Mouse (Mus musculus): ENCODE measurements at regions not wholly inside any gene's neighbourhood (a gene's known extent, or its start where the extent isn't known, plus 50 kb on each side); places are given as distances from the start of the nearest gene placed in this dataset.
A peak's percentile ranks its signal among the peaks of the same experiment; 100 is the strongest.

DNA sequence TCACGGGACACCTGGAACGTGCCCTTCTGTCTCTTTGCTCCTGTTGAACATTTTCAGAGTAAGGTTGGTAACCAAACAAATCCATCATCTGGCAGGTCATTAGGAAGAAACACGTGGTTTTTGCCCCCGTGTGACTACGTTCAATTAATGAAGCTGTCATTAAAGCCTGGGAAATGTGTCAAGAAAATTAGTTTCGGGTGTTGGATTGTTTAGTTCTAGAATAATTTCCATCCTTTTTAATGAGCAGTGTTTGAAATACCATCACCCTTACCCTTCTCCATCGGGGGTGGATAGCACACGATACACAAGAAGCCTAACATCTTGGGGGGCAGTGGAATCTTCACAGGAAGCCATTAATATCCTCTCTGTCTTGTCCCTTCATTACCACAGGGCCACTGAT, 107.7 kb downstream of the Far1 start:
- no peak for DNase-seq (ENCODE audit: low spot score in 2 of 2)

DNA sequence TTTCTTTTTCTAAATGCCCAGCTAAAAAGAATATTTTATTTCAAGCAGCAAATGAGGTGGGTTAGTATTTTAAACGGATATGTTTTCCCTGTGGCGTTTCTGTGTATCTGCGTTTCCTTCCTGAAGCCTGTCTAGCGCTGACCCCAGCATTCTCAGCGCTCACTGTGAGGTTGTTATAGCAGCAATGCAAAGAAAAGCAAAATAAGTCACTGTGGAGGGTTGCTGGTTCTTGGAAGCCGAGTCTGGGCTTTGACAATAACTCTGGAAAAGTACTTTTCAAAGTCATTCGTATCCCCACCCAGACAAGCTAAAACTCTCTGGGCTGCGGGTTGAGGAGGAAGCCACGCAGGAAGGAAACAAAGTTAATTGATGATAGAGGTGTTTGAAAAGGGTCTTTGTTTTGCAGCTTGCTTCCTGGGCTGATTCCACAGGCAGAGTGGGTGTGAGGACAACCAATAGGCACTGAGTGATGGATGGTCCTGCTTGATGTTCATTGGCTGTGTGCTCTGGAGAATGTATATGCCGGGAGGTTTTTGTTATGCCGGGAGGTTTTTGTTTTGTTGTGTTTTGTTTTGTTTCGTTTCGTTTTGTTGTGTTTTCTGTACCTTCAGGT, 108.4 kb downstream of the Far1 start:
- DNase-seq (ENCODE audit: low spot score in 2 of 2) = no peak

DNA sequence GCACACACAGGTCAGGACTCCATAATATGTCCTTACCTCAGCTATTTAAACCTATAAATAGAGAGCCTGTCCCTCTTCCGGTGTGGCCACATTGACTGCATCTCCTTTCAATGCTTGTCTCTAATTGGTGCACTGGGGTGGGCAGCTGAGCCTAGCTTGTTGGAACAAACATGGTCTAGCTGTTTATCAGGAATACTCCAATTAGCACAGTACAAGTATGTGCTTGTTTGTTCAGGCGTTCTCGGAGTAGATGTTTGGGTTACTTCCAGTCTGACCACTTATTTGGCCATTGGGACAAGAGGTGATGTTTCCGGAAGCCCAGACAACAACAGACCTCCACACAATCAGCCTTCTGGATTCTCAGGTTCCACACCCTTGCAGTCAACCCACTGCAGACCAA, 109.7 kb downstream of the Far1 start:
- DNase-seq (ENCODE audit: low spot score in 2 of 2) = no peak

DNA sequence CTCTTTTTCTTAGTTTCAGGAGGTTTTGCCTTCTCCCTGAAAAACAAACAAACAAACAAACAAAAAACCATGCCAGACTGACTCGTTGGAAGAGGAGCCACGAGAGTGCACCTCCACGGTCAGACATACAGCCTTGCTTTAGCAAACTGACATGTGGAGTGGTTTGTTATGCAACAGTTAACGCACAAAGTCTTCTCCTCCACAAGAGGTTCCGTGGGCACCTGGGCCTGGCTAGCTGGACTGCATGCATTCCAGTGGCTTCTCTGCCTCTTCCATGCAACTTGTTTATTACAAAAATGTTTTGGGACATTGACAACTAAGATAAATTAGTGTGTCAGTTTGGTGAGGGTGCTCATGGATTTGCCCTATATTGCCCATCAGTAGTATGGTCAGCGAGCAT, 110.3 kb downstream of the Far1 start:
- DNase-seq (ENCODE audit: low spot score in 2 of 2) = no peak

DNA sequence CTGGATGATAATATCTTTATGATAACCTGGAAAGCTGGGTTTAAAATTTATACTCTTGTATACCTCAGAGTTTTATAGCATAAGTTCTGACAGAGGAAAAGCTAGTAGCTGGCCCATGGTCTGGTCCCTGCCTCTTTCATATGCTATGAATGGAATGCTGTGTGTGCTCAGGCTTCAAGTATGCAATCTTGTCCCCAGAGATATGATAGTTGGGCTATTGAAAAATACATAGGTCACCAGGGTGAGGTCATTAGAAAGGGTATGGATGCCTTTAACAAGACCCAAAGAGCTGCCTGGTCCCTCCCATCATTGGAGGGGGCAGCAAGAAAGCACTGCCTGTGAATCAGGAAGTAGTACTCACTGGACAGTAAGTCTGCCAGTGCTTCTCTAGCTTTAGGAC, 113.1 kb downstream of the Far1 start:
- no peak for DNase-seq (ENCODE audit: low spot score in 2 of 2)

DNA sequence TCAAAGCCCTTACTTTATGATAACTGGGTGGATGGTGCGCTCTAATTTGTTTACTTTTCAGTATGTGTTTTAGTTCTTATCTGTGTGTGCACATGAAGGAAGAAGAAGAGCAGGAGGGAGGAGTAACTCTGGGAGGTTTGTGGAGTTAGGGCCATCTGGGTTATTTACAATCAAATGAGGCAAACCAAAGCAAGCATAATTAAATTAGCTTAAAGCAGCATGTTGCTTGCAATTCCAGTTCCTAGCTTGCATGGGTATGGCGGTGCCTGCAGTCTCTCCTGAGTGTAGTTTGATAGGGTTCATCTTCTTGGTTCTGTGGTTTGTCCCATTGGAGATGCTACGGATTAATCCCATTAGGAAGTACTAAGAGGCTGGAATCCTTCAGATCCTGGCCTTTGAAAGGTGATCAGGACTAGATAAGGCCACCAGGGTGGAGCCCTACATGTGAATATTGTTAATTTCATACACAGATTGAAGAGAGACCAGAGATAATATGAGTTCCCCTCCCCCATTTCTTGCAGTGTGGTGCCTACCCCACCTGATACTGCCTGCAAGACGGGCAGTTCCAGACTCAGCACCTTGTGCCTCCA, 123.5 kb downstream of the Far1 start:
- DNase-seq (ENCODE audit: low spot score in 2 of 2) = no peak

DNA sequence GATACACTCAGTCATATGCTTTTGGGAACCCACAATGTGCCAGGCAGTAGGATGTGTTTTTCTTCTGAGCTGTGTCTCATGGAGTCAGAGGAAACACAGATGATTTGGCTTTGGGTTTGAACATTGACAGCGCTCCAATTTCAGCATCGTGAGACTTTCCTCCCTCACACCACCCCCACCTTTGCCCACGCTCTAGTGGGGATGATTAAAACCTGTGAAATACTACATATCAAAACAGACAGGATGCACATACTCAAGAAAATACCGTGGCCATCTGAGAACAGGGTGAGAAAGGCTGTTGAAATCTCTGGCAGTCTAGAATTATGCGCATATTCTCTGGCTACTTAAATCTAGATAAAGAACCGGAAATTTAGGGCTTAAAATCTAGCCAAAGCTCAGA, 124.5 kb downstream of the Far1 start:
- DNase-seq (ENCODE audit: low spot score in 2 of 2) = peak; percentile 80 to 81

DNA sequence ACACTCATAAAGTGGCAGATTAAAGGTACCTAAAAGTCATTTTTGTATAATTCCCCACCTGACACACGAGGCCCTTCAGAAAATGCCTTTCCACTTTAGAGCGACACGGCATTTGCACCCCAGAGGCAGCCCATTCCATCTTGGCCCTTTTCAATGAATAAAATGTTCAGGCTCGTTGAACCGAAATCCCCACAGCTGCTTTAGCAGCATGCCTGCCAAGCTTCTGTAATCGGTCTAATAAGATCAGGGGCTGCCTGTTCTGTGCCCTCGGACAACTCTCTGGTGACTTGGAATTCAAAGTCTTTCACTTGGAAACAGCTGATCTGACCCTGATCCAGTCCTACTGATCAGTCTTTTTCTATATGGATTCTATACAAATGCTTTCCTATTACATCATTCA, 123.3 kb upstream of the Spon1 start:
- DNase-seq (ENCODE audit: low spot score in 2 of 2) = no peak

DNA sequence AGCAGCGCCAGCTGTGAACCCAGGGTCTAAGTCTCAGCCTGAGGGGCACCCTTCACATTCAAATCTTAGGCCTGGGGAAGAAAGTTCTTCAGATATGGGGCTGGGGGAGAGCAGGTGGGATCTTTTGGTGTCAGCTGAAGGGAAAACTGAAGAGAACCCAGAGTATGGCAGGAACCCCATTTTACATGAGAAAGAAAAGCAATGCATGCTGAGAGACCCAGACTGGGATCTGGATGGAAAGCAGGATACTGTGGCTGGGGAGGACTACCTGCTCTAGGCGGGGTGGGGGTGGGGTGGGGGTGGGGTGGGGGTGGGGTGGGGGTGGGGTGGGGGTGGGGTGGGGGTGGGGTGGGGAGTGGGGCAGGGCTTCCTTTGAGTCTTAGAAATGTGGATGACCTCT, 115.2 kb upstream of the Spon1 start:
- no peak for DNase-seq (ENCODE audit: low spot score in 2 of 2)

DNA sequence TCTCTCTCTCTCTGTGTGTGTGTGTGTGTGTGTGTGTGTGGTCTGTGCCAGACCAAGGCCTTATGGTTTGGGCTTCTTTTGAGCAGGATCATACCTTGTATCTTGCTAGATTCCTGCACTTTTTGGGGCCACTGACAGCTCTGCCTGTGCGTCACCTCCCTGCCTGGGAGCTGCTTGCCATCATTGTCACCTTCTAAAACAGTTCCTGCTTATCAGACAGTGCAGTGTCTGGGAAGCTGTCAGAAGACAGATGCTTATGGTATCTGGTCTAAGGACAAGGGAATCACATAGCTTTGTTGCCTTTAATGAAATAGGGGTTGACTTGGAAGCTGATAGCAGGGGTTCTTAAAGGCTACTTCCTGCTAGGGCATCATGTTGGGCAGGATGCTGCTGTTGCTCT, 114.1 kb upstream of the Spon1 start:
- DNase-seq (ENCODE audit: low spot score in 2 of 2) = no peak

DNA sequence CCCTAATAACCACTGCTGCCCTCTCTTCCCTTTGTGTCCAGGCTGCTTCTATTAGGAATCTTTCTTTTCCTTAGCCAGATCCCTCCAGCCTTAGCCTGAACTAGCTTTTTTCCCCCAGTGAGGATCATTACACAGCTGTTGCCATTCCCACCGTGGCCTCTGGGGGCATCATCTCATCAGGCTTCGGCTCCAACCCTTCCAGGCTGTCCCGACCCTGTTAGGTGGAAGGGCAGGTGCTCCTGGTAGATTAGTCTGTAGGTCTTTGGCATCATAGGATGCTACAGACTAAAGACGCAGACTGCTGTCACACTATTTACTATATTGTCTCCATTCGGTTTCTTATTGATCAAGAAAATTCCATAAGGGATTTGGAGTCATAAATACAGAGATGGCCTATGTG, 112.7 kb upstream of the Spon1 start:
- peak; percentile 39 to 43 for DNase-seq (ENCODE audit: low spot score in 2 of 2)

DNA sequence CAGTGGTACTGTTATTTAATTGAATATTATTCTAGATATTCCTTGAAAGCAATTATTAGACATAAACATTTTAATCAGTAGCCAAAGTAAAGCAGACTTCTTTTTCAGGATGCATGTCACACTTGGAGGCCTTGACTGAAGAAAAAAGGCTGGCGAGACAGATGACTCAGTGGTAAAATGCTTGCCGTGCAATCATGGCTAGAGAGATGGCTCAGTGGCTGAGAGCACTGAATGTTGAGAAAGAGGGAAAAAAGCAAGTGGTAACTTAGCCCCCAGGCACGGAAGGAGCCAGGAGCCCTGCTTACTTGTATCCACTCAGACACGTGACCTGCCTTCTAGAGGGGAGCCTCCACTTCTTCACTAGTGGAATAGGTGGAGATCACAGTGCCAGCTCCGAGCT, 110.5 kb upstream of the Spon1 start:
- no peak for DNase-seq (ENCODE audit: low spot score in 2 of 2)

DNA sequence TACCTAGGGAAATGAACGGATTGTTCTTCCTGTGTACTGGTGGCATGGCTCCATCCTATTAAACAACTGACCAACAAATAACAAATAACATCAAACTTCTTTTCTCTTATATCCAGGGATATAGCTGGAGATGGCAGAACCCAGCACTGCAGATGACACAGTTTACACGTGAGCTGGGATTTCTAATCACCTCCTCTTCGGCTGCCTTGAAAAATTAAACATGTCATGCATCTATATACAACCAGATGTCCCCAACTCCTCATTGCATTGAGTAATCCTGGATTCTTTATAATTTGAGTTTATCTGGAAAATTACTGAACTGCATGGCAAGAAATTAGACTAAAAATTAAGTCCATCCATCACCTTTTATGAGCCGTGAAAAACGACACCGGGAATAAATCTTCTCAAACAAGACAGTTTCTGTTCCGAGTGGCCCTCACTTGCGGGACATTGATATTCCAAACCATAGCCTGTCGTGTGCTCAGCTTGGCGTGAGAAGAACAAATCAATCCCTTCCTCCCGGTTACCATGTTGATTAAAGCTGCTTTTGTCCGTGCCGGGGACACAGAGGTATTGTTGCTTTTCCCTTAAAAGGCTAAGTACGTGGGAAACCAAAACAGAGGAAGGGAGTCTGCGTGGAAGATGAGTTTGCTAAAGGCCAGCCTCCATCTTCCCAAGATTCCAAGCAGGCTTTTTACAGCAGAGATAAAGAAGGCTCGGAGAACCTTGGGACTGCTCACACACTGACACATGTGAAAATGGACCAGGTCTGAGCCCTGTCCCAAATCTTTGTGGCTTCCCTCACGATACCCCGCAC, 92.8 kb upstream of the Spon1 start:
- no peak for DNase-seq (ENCODE audit: low spot score in 2 of 2)

DNA sequence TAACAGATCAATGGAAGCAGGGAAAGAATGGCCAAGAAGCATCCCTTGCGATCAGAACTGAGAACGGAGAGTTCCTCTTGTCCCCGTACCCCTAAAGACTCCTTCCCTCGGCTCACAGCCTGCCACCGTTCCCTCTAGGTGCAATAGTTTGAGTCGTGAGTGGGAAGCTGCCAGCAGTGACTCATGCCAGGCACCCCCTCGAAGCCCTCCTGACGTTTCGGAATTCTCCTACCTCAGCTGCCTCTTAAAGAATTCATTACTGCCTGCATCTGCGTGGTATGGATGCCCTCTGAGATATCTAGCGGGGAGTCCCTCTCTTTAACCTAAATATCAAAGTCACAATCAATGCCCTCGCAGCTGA, 92.2 kb upstream of the Spon1 start:
- peak; percentile 42 to 65 for DNase-seq (ENCODE audit: low spot score in 2 of 2)

DNA sequence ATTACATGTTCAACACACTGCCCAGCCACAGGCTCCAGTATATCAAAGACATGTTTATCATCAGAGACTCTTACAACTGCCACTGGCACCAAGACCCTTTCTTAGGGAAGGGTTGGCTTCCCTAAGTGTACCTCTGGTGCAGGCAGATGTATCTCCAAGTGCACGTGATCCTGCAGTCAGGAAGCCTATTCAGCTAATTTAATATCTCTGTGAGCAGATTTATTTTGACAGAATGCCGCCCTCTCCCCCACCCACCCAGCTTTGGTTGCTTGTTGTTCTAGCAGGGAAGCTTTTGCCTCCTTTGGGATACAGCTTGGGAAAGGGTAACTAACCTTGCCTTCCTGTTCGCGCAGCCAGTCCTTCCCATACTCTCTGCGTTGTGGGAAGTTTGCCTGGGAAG, 83.5 kb upstream of the Spon1 start:
- peak in 1 of 2 experiments; percentile 11 for DNase-seq (ENCODE audit: low spot score in 2 of 2)

DNA sequence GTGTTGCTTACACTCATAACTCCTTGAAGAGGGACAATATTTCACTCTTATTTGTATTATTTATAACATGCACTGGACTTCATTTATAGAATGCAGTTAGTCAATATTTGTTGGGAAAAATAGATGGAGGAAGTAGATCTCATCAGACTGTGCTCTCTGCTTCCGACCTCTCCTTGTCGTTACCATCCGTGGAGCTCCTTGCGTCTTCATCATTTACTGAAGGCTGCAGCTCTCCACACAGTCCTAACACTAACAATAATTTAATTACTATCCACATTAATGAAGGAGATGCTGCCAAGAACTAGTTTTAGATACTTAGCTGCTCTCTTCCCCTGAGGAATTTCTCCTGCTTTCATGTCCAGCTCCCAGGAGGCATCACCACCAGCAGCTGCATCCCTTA, 80.4 kb upstream of the Spon1 start:
- DNase-seq (ENCODE audit: low spot score in 2 of 2) = no peak

DNA sequence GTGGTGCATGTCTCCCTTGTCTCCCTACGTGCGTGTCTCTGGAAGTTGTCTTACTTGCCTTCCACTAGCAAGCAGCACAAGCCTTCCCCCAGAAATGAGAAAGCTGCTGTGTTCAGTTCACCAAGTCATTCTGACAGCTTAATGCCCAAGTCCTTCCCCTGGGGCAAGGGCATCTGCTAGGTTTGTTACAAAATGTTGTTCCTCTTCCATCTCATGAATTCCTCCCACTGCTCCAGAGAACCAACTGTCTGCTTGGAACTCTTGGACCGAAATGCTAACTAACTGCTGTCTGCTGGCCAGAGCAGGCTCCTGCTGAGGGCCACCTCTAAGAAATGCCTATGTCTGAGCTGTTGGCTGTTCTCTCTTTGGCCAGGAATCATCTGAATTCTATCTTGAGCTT, 79.3 kb upstream of the Spon1 start:
- no peak for DNase-seq (ENCODE audit: low spot score in 2 of 2)

DNA sequence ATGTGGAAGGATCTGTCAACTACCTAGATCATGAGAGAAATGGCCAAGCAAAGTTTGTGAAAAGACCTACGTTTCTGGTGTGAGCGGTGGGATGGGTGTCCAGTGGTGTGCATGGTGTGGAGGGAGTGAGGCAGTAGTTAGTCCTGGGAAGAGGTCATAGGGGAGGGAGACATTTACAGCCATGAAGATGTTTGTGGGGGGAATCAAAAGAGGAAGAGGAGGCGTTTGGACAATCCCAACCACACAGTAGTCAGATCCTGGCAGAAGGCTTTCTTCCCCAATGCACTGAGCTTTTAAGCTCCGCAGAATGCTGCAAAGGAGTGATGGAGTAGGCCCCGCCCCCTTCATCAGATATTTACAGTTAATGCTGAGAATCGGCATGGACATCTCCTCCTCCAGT, 78.2 kb upstream of the Spon1 start:
- DNase-seq (ENCODE audit: low spot score in 2 of 2) = no peak

DNA sequence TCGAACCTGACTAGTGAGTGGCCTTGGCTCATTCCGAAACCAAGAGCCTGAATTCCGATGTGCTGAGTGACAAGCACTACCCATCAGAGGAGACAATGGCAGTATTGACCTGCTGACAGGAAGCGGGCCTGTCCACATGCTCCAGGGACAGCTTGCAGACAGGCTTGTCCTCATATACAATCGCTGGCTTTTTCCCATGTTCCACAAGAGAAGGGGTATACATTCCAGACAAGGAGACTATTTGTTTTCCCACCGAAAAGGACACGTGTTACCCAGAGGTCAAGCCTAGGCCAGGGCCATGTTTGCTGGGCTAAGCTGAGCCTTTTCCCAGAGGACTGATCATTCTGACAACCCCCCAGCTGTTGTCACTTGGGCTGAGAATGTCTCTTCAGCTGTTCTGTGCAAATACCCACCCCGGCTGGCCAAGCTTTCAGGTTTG, 77.5 kb upstream of the Spon1 start:
- no peak for DNase-seq (ENCODE audit: low spot score in 2 of 2)

DNA sequence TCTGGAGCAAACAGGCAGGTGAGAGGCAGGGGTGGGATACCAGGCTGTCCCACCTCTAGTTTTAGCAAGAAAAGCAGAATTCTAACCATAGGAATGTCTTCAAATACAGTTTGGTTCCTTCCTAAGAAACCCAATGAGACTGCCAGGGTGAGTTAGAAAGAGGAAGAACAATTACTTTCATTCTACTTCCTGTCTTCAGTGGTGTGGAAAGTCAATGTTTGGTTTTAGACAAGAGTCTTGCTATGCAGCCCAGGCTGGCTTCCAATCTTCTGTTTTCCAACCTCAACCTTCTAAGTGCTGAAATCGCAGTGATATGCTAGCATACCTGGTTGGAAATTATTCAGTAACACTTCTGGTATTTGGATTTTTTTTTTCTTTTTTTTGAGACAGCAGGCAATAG, 77.1 kb upstream of the Spon1 start:
- DNase-seq (ENCODE audit: low spot score in 2 of 2) = no peak

DNA sequence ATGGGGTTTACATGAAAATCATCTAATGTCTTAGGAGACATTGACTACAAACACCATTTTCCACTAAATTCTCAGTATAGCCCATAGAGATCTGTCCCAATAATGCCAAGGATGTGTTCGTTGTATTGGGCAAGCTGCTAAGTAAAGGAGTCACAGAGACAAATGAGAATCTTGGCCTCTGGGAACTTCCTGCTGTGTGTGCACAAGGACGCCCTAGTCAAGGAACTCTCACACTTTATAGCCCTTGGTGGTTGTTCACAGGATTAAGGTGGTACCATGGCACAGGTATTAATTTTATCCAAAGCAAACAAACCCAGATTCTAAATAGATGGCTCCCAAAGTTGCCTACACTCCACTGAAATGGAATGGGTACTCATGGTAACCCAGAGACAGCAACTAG, 76.7 kb upstream of the Spon1 start:
- no peak for DNase-seq (ENCODE audit: low spot score in 2 of 2)

DNA sequence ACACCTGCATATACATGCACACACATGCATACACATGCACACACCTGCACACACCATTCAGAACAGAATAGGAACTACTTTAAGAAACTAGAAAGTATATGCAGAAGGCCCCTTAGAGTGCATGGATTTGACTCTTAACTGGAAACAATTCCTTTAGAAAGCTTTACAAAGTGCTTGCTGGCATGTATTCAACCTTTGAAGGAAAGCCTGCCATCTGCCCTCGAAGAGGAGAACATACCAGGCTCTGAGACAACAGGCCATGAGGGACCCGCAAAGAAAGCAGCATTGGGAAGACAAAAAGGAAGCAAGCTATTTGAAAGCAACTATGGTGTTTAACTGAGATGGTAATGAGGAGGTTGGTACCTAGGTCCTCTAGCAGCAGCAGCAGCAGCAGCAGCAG, 74.0 kb upstream of the Spon1 start:
- DNase-seq (ENCODE audit: low spot score in 2 of 2) = no peak

DNA sequence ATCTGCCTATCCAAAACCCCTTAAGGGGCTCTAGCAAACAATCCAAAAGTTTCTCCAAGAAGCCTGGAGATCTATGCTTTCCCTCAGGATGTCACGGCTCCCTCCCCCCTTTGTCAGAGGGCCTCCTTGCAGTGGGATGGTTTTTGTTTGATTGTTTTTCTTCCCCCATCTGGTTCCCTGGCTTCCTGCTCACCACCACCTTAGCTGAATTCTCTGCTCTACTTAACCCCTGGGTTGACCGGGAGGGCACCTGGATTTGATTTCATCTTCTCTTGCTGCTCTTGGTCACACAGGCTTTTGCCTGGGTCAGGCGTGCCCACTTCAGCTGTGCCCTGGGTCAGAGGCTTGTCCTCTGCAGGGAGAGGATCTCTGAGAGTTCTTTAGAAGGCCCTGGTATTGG, 72.3 kb upstream of the Spon1 start:
- DNase-seq (ENCODE audit: low spot score in 2 of 2) = no peak
